Mouse (Mus musculus) R1 (cell line): ENCODE measurements around the gene Phf11a.
"Not testable (repeated sequence)": the region's sequence is repeated elsewhere in the genome, so short reads cannot be mapped to it uniquely, and the experiment has no call there.

Experiments used
- DNase-seq: peaks from one replicate; pipeline ENCODE4 v3.0.0-alpha.2; 2018; ENCODE audit warnings: low read depth, low spot score

Phf11a gene

GRCm38 (mm10) chr14:59297391-59297790 is at the start of gene Phf11a:
TSS of gene Phf11a (minus strand) at chr14:59297522.
- not testable (repeated sequence) for DNase-seq

GRCm38 (mm10) chr14:59341189-59341588 is 43.9 kb upstream of the Phf11a start, which contains the start of gene Phf11b:
TSS of gene Phf11b (minus strand) at chr14:59341351.
- DNase-seq, result not testable (repeated sequence)

GRCm38 (mm10) chr14:59339541-59339940 is 42.2 kb upstream of the Phf11a start:
- no peak for DNase-seq

GRCm38 (mm10) chr14:59336056-59336455 is 38.7 kb upstream of the Phf11a start:
- DNase-seq, result not testable (repeated sequence)

- not testable (repeated sequence) for DNase-seq
These were observed 33.2 kb upstream of the Phf11a start for GRCm38 (mm10) chr14:59330499-59330898.

- DNase-seq, result not testable (repeated sequence)
These were observed 22.6 kb upstream of the Phf11a start for GRCm38 (mm10) chr14:59319970-59320369.

- not testable (repeated sequence) for DNase-seq
These were observed 21.7 kb upstream of the Phf11a start for GRCm38 (mm10) chr14:59319036-59319435.

- not testable (repeated sequence) for DNase-seq
These were observed 5.6 kb downstream of the Phf11a start for GRCm38 (mm10) chr14:59291769-59292168.

GRCm38 (mm10) chr14:59274961-59275360 is 22.4 kb downstream of the Phf11a start:
- DNase-seq, result not testable (repeated sequence)

- DNase-seq, result no peak
These were observed 37.3 kb downstream of the Phf11a start, which contains the start of gene Gm6904 for GRCm38 (mm10) chr14:59260056-59260455. TSS of gene Gm6904 (minus strand) at chr14:59260216.

- DNase-seq, result not testable (repeated sequence)
These were observed 41.5 kb downstream of the Phf11a start for GRCm38 (mm10) chr14:59255861-59256260.

- not testable (repeated sequence) for DNase-seq
These were observed 47.0 kb downstream of the Phf11a start for GRCm38 (mm10) chr14:59250350-59250749.

- peak; percentile 70 for DNase-seq
These were observed 63.7 kb downstream of the Phf11a start for GRCm38 (mm10) chr14:59233635-59234034.

- peak; percentile 15 for DNase-seq
These were observed 65.3 kb downstream of the Phf11a start for GRCm38 (mm10) chr14:59232003-59232402.

GRCm38 (mm10) chr14:59230331-59230966 is 66.9 kb downstream of the Phf11a start:
- DNase-seq, result no peak

- DNase-seq, result peak; percentile 33
These were observed 67.5 kb downstream of the Phf11a start for GRCm38 (mm10) chr14:59229822-59230221.
